Mouse (Mus musculus) liver, embryonic 14.5 days (tissue): ENCODE results near the gene Slc30a10.

ENCODE experiments used
- CTCF ChIP-seq: IDR thresholded peaks from 2 replicates; pipeline ENCODE4 v1.5.1; 2016; ENCODE audit warnings: antibody characterized with exemption, low read depth, control low read depth
- EP300 ChIP-seq: IDR thresholded peaks from 2 replicates; pipeline ENCODE4 v1.6.1; 2016; ENCODE audit warnings: antibody characterized with exemption, low read depth

- no peak for TF ChIP-seq CTCF
- no peak for TF ChIP-seq EP300
Measured at GRCm38 (mm10) chr1:185509042-185509441, 54.4 kb downstream of the Slc30a10 start.
